ENCODE assay signal across 13 mouse cellular contexts in genomic region chr19:29926101-29926755, GRCm38 (mm10). TPM values are rescaled to one million over a fixed set of nuclear protein-coding genes. Genes with fewer than 3 reads are reported as not detected.
DNase-seq lines count a peak whose midpoint lies in the region; ATAC-seq lines count a peak whose summit lies in the region.
"Had no signal": no experiment of that assay in that cellular context is flagged by ENCODE, and none has a peak within 500 bp of the region (broad histone marks: within the 10 kb centered on the region; RNA-seq: fewer than 3 reads in every experiment).

No protein-coding gene starts in this region.

- H3K4me3 ChIP-seq in lung, embryonic 15.5 days: no peak overlapping the region
- H3K4me3 ChIP-seq in intestine, embryonic 16.5 days (ENCODE audit: low read length): peak overlapping the region; percentile 26
- no peak overlapping the region for H3K4me3 ChIP-seq in stomach, embryonic 14.5 days (ENCODE audit: low read depth, low read length)
- H3K4me3 ChIP-seq: hindbrain, embryonic 15.5 days had no signal

- H3K27me3 ChIP-seq in lung, embryonic 15.5 days: no peaks in the 10 kb centered on the region
- no peaks in the 10 kb centered on the region for H3K27me3 ChIP-seq in intestine, embryonic 16.5 days (replicated peaks; ENCODE audit: control insufficient read depth, insufficient read depth, low read length)
- no peaks in the 10 kb centered on the region for H3K27me3 ChIP-seq in stomach, embryonic 14.5 days (ENCODE audit: control insufficient read depth, insufficient read depth, low read length)
- H3K27me3 ChIP-seq: hindbrain, embryonic 15.5 days had no signal

- DNase-seq in heart, adult 11 months: peak; percentile 94
- no peak for DNase-seq in heart, adult 8-10 months (ENCODE audit: low spot score)
- no peak for DNase-seq in lung, adult 18-20 months
- no peak for DNase-seq in left cerebral cortex, postnatal 4 days
- DNase-seq in left cerebral cortex, adult 11 months (ENCODE audit: low spot score): no peak
- DNase-seq: B cell, adult 2 months; cerebellum, postnatal 14 days; thymus, adult 2 months had no signal

- H3K4me1 ChIP-seq in lung, embryonic 15.5 days: peaks cover 34% of the 10 kb centered on the region
- H3K4me1 ChIP-seq in intestine, embryonic 16.5 days (ENCODE audit: control insufficient read depth, insufficient read depth, low read length): no peaks in the 10 kb centered on the region
- peaks cover 14% of the 10 kb centered on the region; the same call in 1 of the 2 replicates for H3K4me1 ChIP-seq in stomach, embryonic 14.5 days (ENCODE audit: control insufficient read depth, insufficient read depth, low read length)

- 20% methylated on average over 12 of the region's 12 CpGs for WGBS in lung, embryonic 15.5 days
- WGBS in intestine, embryonic 16.5 days: 36% methylated on average over 12 of the region's 12 CpGs
- 22% methylated on average over 12 of the region's 12 CpGs for WGBS in stomach, embryonic 14.5 days

- ATAC-seq in lung, embryonic 15.5 days (ENCODE audit: borderline replicate concordance, extremely low read depth, low FRiP score, low TSS enrichment): peak; percentile 37; the same call in 1 of the 2 replicates
- ATAC-seq in intestine, embryonic 16.5 days: peak; percentile 42; the same call in 1 of the 2 replicates
- peak; percentile 44; the same call in 1 of the 2 replicates for ATAC-seq in stomach, embryonic 14.5 days (ENCODE audit: insufficient number of reproducible peaks, insufficient read depth, low FRiP score, low read depth)

- H3K4me2 ChIP-seq in lung, embryonic 15.5 days: peak overlapping the region; percentile 8; the same call in 1 of the 2 replicates
- H3K4me2 ChIP-seq in intestine, embryonic 16.5 days (ENCODE audit: low read depth, low read length): peak overlapping the region; percentile 29
- H3K4me2 ChIP-seq in stomach, embryonic 14.5 days (replicated peaks; ENCODE audit: low read depth, low read length): peak overlapping the region; percentile 30
- H3K4me2 ChIP-seq: hindbrain, embryonic 15.5 days had no signal

- H3K36me3 ChIP-seq in lung, embryonic 15.5 days: no peaks in the 10 kb centered on the region
- H3K36me3 ChIP-seq in intestine, embryonic 16.5 days (ENCODE audit: control insufficient read depth, insufficient read depth, low read length): no peaks in the 10 kb centered on the region
- H3K36me3 ChIP-seq in stomach, embryonic 14.5 days (ENCODE audit: control insufficient read depth, insufficient read depth, low read length): no peaks in the 10 kb centered on the region
- H3K36me3 ChIP-seq: hindbrain, embryonic 15.5 days had no signal

- no peak overlapping the region for H3K9ac ChIP-seq in lung, embryonic 15.5 days
- H3K9ac ChIP-seq in intestine, embryonic 16.5 days (ENCODE audit: low read depth, low read length): 0 out of 2 replicates have a peak overlapping the region, but pooled peaks have one; percentile 6
- no peak overlapping the region for H3K9ac ChIP-seq in stomach, embryonic 14.5 days (replicated peaks; ENCODE audit: low read depth, low read length)
- H3K9ac ChIP-seq: hindbrain, embryonic 15.5 days had no signal

- intact Hi-C loops in left cerebral cortex, postnatal 4 days (cut with DNase I): no loop called here

- no peak overlapping the region; the same call in 1 of the 2 replicates for H3K27ac ChIP-seq in lung, embryonic 15.5 days
- H3K27ac ChIP-seq in intestine, embryonic 16.5 days (ENCODE audit: low read length): peak overlapping the region; percentile 30; the same call in 1 of the 2 replicates
- H3K27ac ChIP-seq in stomach, embryonic 14.5 days (ENCODE audit: low read length): peak overlapping the region; percentile 52
- H3K27ac ChIP-seq: hindbrain, embryonic 15.5 days had no signal

- H3K9me3 ChIP-seq in lung, embryonic 15.5 days: no peaks in the 10 kb centered on the region
- no peaks in the 10 kb centered on the region for H3K9me3 ChIP-seq in intestine, embryonic 16.5 days (ENCODE audit: control insufficient read depth, low read length)
- no peaks in the 10 kb centered on the region for H3K9me3 ChIP-seq in stomach, embryonic 14.5 days (ENCODE audit: control insufficient read depth, low read depth, low read length)
- H3K9me3 ChIP-seq: hindbrain, embryonic 15.5 days had no signal

RNA-seq across cellular contexts. Expression of gene Il33, which starts 1.3 kb away (rescaled TPM):
- total RNA-seq in heart, adult 8-10 months (2022): 10 to 100 TPM in 2 of 4 experiments, 1 to 10 TPM in 2; 5.7 to 12.2 (median 9.4) TPM
- polyA plus RNA-seq in lung, embryonic 15.5 days (2015; fragmentation: Nextera tagmentation; extraction: Ambion mirVana): 4.7 and 7.1 TPM in 2 replicates
- polyA plus RNA-seq in intestine, embryonic 16.5 days (2015; fragmentation: Nextera tagmentation; extraction: Ambion mirVana): 15.9 and 17.4 TPM in 2 replicates
- 10.5 and 12.0 TPM in 2 replicates for polyA plus RNA-seq in stomach, embryonic 14.5 days (2014; fragmentation: Nextera tagmentation; extraction: Ambion mirVana)
- 1 to 10 TPM; 1.2 to 1.8 TPM for total RNA-seq in left cerebral cortex, postnatal 4 days (2021)
- total RNA-seq: MEL had no signal
